Mouse (Mus musculus) stomach, embryonic 16.5 days (tissue): ENCODE results near the gene Prkaca. TPM values are rescaled to one million over a fixed set of nuclear protein-coding genes. Genes with fewer than 3 reads are reported as not detected.

Source experiments
- ATAC-seq: fragments of 200-750 bp; cut with Nextera tagmentation; 2 replicates; pipeline ENCODE4 v1.8.0; 2017; ENCODE audit warnings: moderate number of reproducible peaks, moderate TSS enrichment; ENCODE audit not compliant: insufficient read depth, low FRiP score
- H3K27ac ChIP-seq: fragments of 300-500 bp; sonication (generic); 2 replicates; pipeline ENCODE4 v1.5.1; 2014; ENCODE audit warnings: low read length
- H3K27me3 ChIP-seq: fragments of 300-500 bp; sonication (generic); 2 replicates; pipeline ENCODE4 v1.6.1; 2014; ENCODE audit warnings: low read length, control low read depth, mixed read lengths; ENCODE audit not compliant: control insufficient read depth, insufficient read depth
- H3K36me3 ChIP-seq: fragments of 300-500 bp; sonication (generic); 2 replicates; pipeline ENCODE4 v1.6.1; 2014; ENCODE audit warnings: low read length; ENCODE audit not compliant: control insufficient read depth, insufficient read depth
- H3K4me1 ChIP-seq: fragments of 300-500 bp; sonication (generic); 2 replicates; pipeline ENCODE4 v1.6.1; 2014; ENCODE audit warnings: low read length, control low read depth, mixed read lengths; ENCODE audit not compliant: control insufficient read depth, insufficient read depth
- H3K4me2 ChIP-seq: fragments of 300-500 bp; sonication (generic); 2 replicates; pipeline ENCODE4 v1.6.1; 2014; ENCODE audit warnings: low read depth, low read length, mixed read lengths
- H3K4me3 ChIP-seq: fragments of 300-500 bp; sonication (generic); replicated peaks from 2 replicates; pipeline ENCODE4 v1.5.1; 2014; ENCODE audit warnings: mild to moderate bottlenecking, low read length
- H3K9ac ChIP-seq: fragments of 300-500 bp; sonication (generic); 2 replicates; pipeline ENCODE4 v1.6.1; 2014; ENCODE audit warnings: low read length
- H3K9me3 ChIP-seq: fragments of 300-500 bp; sonication (generic); replicated peaks from 2 replicates; pipeline ENCODE4 v1.6.1; 2016; ENCODE audit warnings: low read length, control low read depth; ENCODE audit not compliant: control insufficient read depth
- WGBS: fragments of 180-500 bp; shearing (Covaris S2); extraction: QIAGEN DNeasy Blood & Tissue Kit; methylation state at CpG from one replicate; pipeline ENCODE4 v1.1.7; 2014; 5-methylcytosine and 5-hydroxymethylcytosine counted together
- polyA plus RNA-seq: library from polyadenylated mRNA; unstranded; fragments of >200 nt; fragmentation: Nextera tagmentation; extraction: Ambion mirVana; gene quantifications from 2 replicates; pipeline ENCODE4 v1.2.1, GENCODE M21; 2015

The Prkaca gene
- polyA plus RNA-seq, 1 experiment from 2014 or later = 79.8 TPM

DNA sequence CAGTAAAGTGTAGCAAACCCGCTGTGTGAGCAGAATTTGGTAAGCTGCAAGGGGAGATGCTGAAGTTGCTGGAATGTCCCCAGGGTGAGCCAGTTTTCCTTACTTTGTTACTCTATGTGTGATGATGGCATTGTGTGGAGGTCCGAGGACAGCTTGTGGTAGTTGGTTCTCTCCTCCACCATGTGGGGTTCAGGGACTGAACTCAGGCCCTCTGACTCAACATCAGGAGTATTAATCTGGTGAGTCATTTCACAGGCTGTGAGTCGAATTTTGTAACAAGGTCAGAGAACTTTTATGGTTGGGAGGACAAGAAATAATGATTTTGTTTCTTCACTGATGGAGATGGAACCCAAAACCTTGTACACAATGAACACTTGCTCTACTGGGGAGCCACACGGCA lies 60.0 kb downstream of the Prkaca start:
- no peak overlapping the region for H3K9ac ChIP-seq
- H3K27ac ChIP-seq = no peak overlapping the region
- no peak overlapping the region for H3K4me2 ChIP-seq
- ATAC-seq = no peak
- no peaks in the 10 kb centered on the region for H3K27me3 ChIP-seq
- H3K4me3 ChIP-seq = no peak overlapping the region
- H3K36me3 ChIP-seq = no peaks in the 10 kb centered on the region
- 72% methylated on average over 4 of the region's 4 CpGs for WGBS
- no peaks in the 10 kb centered on the region for H3K4me1 ChIP-seq
- H3K9me3 ChIP-seq = no peaks in the 10 kb centered on the region

DNA sequence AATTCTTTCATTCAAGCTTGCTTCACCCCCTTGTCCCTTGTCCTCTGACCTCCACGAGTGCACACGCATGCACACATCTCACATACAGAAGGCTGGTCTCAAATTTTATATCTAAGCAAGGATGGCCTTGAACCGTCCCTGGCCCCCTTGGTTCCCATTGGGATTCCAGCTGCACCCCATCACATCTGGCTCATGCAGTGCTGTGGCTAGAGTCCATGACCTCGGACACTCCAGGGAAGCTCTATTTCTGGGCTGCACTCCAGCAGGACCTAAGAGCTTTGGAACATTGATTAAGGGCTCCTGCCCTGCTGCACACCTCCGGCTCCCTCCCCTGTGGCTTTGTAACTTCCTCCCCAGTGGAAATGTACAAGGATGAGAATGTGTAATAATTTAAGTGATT lies 65.2 kb downstream of the Prkaca start:
- Histone ChIP-seq H3K9ac (no peak overlapping the region), H3K4me1 (peaks cover 7% of the 10 kb centered on the region; the same call in 1 of the 2 replicates), H3K27ac (no peak overlapping the region), H3K27me3 (peaks cover 9% of the 10 kb centered on the region), H3K4me3 (no peak overlapping the region), H3K4me2 (no peak overlapping the region), H3K36me3 (no peaks in the 10 kb centered on the region), H3K9me3 (no peaks in the 10 kb centered on the region)
- 53% methylated on average over 5 of the region's 5 CpGs for WGBS
- no peak for ATAC-seq

DNA sequence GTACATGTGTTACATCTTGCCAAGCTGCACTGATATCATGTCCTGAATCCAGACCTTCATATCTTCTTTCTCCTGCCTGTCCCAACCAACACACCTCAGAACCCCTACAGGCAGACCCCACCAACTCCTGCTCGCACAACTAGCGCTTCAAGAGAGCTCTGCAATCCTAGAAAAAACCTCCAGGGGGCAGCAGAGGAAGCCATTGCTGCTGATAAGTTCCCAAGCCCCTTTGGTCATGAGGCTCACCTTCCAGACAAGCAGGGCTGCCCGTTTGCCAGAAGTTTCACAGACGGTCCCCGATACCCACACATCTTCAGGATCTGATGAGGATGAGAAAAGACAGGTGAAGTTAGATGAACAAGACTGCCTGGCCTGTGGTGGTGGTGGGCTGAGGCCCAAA lies 66.3 kb downstream of the Prkaca start:
- Histone ChIP-seq H3K4me1 (peaks cover 7% of the 10 kb centered on the region; the same call in 1 of the 2 replicates), H3K27ac (no peak overlapping the region), H3K4me3 (no peak overlapping the region), H3K27me3 (peaks cover 19% of the 10 kb centered on the region), H3K9me3 (no peaks in the 10 kb centered on the region), H3K9ac (no peak overlapping the region), H3K4me2 (no peak overlapping the region), H3K36me3 (no peaks in the 10 kb centered on the region)
- 4% methylated on average over 5 of the region's 5 CpGs for WGBS
- ATAC-seq = no peak

DNA sequence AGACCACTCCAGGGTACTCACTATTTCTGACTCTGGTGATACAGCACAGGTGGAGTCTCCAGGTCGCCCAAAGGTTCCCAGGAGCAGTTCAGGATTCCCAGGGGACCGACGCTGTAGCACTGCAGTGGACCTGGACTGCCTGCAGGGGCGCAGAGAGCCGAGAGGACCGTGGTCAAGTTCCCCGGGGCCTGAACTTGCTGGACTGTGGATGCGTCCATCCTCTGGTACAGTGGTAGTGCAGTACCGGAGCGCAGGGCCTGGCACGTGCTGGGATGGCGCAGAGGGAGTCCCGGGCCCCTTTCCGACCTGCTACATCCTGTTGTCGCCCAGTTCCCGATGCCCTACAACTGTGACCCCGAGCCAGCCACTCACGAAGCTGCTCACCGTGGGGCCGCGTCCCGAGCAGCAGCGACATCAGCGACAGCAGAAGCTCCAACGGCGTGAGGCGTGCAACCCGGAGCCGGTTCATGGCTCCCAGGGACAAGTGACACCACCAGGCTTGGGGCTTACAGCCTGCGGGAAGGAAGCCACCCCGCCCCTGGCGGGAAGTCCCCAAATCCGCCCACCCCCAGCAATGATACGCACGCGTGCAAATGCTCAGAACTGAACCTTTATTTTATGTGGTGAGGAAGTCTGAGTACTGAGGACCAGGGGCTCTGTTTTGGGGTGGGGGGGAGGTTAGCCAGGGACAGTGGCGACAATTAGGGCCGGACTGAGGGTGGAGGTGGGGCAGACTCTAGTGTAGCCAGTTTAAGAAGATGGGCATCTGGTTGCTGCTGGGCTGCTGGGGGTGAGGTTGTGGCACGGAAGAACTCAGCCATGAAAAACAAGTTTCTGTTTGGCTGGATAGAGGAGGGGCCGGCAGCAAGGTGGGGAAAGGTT lies 69.5 kb downstream of the Prkaca start, which contains the start of gene Il27ra:
Il27ra (minus strand) TSS at position 524 of the 882 bp plus-strand sequence.
- Histone ChIP-seq H3K9me3 (no peaks in the 10 kb centered on the region; the same call in 1 of the 2 replicates), H3K9ac (peak within 1 kb of the TSS; percentile 57), H3K36me3 (no peaks in the 10 kb centered on the region), H3K4me3 (peak within 1 kb of the TSS; percentile 39), H3K27ac (no peak within 1 kb of the TSS), H3K27me3 (peaks cover 32% of the 10 kb centered on the region), H3K4me1 (peaks cover 7% of the 10 kb centered on the region; the same call in 1 of the 2 replicates), H3K4me2 (peak within 1 kb of the TSS; percentile 60)
- ATAC-seq = peak; percentile 80
- WGBS = 4% methylated on average over 40 of the region's 40 CpGs

DNA sequence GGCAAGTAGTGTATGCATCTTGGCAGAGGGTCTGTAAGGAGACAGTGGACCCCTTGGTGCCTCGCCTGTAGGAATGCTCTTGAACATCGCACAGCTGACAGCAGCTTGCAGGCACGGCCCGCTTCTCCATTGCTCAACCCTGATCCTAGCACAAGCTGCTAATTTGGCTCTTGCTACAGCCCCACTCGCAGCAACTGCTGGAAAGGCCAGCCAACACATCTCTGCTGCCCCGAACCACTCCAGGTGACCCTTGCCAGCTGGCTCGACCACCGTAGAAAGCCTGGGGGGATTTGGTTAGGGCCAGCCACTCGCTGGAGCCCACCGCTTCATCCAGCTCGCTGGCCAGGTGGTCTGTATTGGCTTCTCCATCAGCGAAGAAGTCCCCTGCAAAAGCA lies 70.2 kb downstream of the Prkaca start:
- WGBS = 35% methylated on average over 12 of the region's 12 CpGs
- H3K36me3 ChIP-seq = no peaks in the 10 kb centered on the region

DNA sequence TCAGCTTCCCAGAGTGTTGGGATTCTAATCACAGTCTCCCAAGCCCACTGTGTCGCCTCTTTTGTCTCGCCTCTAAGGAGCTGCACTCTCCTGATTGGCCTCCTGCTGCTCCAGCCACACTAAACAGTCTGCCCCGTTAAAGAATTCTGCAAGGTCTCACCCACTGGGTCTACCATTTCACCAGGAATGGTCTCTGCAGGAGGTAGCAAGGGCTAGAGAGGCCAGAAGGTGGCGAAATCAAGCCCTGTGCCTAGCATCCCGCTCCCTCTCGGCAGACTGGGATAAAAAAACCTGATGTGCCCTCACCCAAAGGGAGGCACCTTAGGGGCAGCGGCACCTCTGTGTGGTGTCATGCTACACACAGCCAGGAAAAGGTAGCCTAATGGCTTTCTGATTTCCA lies 71.3 kb downstream of the Prkaca start:
- H3K4me2 ChIP-seq = no peak overlapping the region
- no peak overlapping the region for H3K9ac ChIP-seq
- peaks cover 7% of the 10 kb centered on the region; the same call in 1 of the 2 replicates for H3K4me1 ChIP-seq
- H3K4me3 ChIP-seq = no peak overlapping the region
- no peak overlapping the region for H3K27ac ChIP-seq
- no peaks in the 10 kb centered on the region for H3K36me3 ChIP-seq
- no peaks in the 10 kb centered on the region; the same call in 1 of the 2 replicates for H3K9me3 ChIP-seq
- peaks cover 32% of the 10 kb centered on the region for H3K27me3 ChIP-seq
- WGBS = 15% methylated on average over 7 of the region's 7 CpGs
- ATAC-seq = no peak

More for the DNA sequence above, 70.2 kb downstream of the Prkaca start:
- ATAC-seq = no peak
- H3K4me2 ChIP-seq = peak overlapping the region; percentile 60; the same call in 1 of the 2 replicates
- no peak overlapping the region for H3K27ac ChIP-seq
- H3K27me3 ChIP-seq = peaks cover 32% of the 10 kb centered on the region
- peaks cover 7% of the 10 kb centered on the region; the same call in 1 of the 2 replicates for H3K4me1 ChIP-seq
- no peaks in the 10 kb centered on the region; the same call in 1 of the 2 replicates for H3K9me3 ChIP-seq
- H3K4me3 ChIP-seq = peak overlapping the region; percentile 39
- no peak overlapping the region for H3K9ac ChIP-seq

DNA sequence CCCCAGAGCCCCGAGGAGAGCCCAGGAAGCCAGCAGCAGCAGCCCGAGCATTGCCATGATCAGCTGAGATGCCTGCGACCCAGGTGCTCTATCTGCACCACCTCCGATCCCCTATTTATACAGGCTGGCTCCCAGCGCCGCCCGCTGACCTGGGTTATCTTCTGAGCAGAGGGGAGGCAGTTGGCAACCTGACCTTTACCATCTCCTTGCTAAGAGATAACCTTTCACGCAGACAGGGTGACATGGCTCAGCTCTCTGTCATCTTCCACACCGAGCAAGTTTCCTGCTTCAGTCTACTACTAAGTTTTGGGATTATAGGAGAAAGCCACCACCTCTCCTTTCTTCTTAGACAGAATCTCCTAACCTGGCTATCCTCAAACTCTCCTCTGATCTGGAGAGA lies 72.1 kb downstream of the Prkaca start, which contains the start of gene Rln3:
Rln3 (minus strand) TSS at position 101 of the 400 bp plus-strand sequence.
- H3K4me1 ChIP-seq = peaks cover 7% of the 10 kb centered on the region; the same call in 1 of the 2 replicates
- H3K9ac ChIP-seq = no peak within 1 kb of the TSS
- H3K9me3 ChIP-seq = no peaks in the 10 kb centered on the region; the same call in 1 of the 2 replicates
- H3K27ac ChIP-seq = no peak within 1 kb of the TSS
- WGBS = 6% methylated on average over 9 of the region's 9 CpGs
- H3K4me2 ChIP-seq = no peak within 1 kb of the TSS
- ATAC-seq = no peak
- H3K4me3 ChIP-seq = no peak within 1 kb of the TSS
- no peaks in the 10 kb centered on the region for H3K36me3 ChIP-seq
- H3K27me3 ChIP-seq = peaks cover 32% of the 10 kb centered on the region
